Mouse (Mus musculus) CH12.LX (cell line): Measurements from ENCODE around the gene Insl5. TPM values are rescaled to one million over a fixed set of nuclear protein-coding genes. Genes with fewer than 3 reads are reported as not detected.

Experiments used
- DNase-seq: peaks from one replicate; pipeline ENCODE4 v3.0.0-alpha.2; 2013; ENCODE audit errors: extremely low read depth
- H3K27ac ChIP-seq: 2 replicates; pipeline ENCODE4 v1.5.1; 2012; ENCODE audit warnings: low read depth, mild to moderate bottlenecking, control low read depth, moderate library complexity; ENCODE audit not compliant: insufficient read depth
- H3K27me3 ChIP-seq: replicated peaks from 2 replicates; pipeline ENCODE3; 2012; ENCODE audit warnings: inconsistent platforms
- H3K36me3 ChIP-seq, 2 experiments: replicated peaks in 1 of 2; 2 replicates each; pipeline versions ENCODE3 to v1.6.1; 2012; ENCODE audit warnings: inconsistent platforms in 1 of 2, low read length in 1 of 2, mild to moderate bottlenecking in 1 of 2, mixed read lengths in 1 of 2, moderate library complexity in 1 of 2; ENCODE audit not compliant: control insufficient read depth in 1 of 2, insufficient read depth in 1 of 2
- H3K4me1 ChIP-seq, 2 experiments: 2 replicates each; pipeline ENCODE4 v1.6.1; 2012; ENCODE audit warnings: inconsistent platforms in 1 of 2, moderate library complexity in 1 of 2; ENCODE audit not compliant: insufficient read depth in 2 of 2, control insufficient read depth in 1 of 2
- H3K4me2 ChIP-seq: 2 replicates; pipeline ENCODE4 v1.6.1; 2012; ENCODE audit warnings: low read depth, mild to moderate bottlenecking, control low read depth; ENCODE audit not compliant: poor library complexity, insufficient read depth, severe bottlenecking
- H3K4me3 ChIP-seq, 3 experiments: fragments of 150-350 bp in 1 of 3; sonication (generic) in 1 of 3; replicated peaks in 1 of 3; 2 replicates each; pipeline versions ENCODE3 to v1.5.1; 2011 to 2012; ENCODE audit warnings: low read depth in 2 of 3, low read length in 2 of 3, mild to moderate bottlenecking in 2 of 3, moderate library complexity in 2 of 3, control low read depth in 1 of 3, improper control_type of control experiment in 1 of 3, inconsistent platforms in 1 of 3, mixed read lengths in 1 of 3; ENCODE audit not compliant: poor library complexity in 1 of 3
- H3K79me2 ChIP-seq: replicated peaks from 2 replicates; pipeline ENCODE4 v1.6.1; 2012; ENCODE audit warnings: mild to moderate bottlenecking, moderate library complexity; ENCODE audit not compliant: control insufficient read depth, poor library complexity, insufficient read depth, severe bottlenecking; ENCODE audit errors: extremely low read depth
- H3K9ac ChIP-seq: 2 replicates; pipeline ENCODE4 v1.6.1; 2012; ENCODE audit warnings: low read depth, mild to moderate bottlenecking, control low read depth, moderate library complexity; ENCODE audit not compliant: insufficient read depth
- H3K9me3 ChIP-seq: replicated peaks from 2 replicates; pipeline ENCODE3; 2012; ENCODE audit warnings: low read length, inconsistent platforms, mixed read lengths
- CHD1 ChIP-seq: IDR thresholded peaks from 2 replicates; pipeline ENCODE4 v1.6.1; 2012; ENCODE audit warnings: low read depth, low read length, improper control_type of control experiment, inconsistent platforms
- CTCF ChIP-seq, 2 experiments: IDR thresholded peaks in 1 of 2; conservative IDR thresholded peaks in 1 of 2; 2 replicates each; pipeline ENCODE4 v1.5.1; 2011 to 2012; ENCODE audit warnings: low read depth in 2 of 2, low read length in 2 of 2, improper control_type of control experiment in 1 of 2, inconsistent platforms in 1 of 2, mild to moderate bottlenecking in 1 of 2, moderate library complexity in 1 of 2
- E2F4 ChIP-seq: IDR thresholded peaks from 2 replicates; pipeline ENCODE4 v1.6.1; 2011; ENCODE audit warnings: low read depth, low read length, improper control_type of control experiment; ENCODE audit not compliant: insufficient replicate concordance
- ELF1 ChIP-seq: IDR thresholded peaks from 2 replicates; pipeline ENCODE4 v1.6.1; 2014; ENCODE audit warnings: low read depth, mild to moderate bottlenecking, inconsistent platforms, low read length, improper control_type of control experiment
- EP300 ChIP-seq: IDR thresholded peaks from 2 replicates; pipeline ENCODE4 v1.6.1; 2011; ENCODE audit warnings: low read length, improper control_type of control experiment
- HCFC1 ChIP-seq: IDR thresholded peaks from 2 replicates; pipeline ENCODE4 v1.6.1; 2012; ENCODE audit warnings: low read depth, mild to moderate bottlenecking, inconsistent platforms, low read length, improper control_type of control experiment
- IRF4 ChIP-seq: IDR thresholded peaks from 2 replicates; pipeline ENCODE4 v1.6.1; 2014; ENCODE audit warnings: low read depth, mild to moderate bottlenecking, inconsistent platforms, low read length, improper control_type of control experiment
- JUN ChIP-seq: IDR thresholded peaks from 2 replicates; pipeline ENCODE4 v1.6.1; 2011; ENCODE audit warnings: low read depth, mild to moderate bottlenecking, low read length, improper control_type of control experiment, moderate library complexity; ENCODE audit not compliant: insufficient read depth
- JUND ChIP-seq: conservative IDR thresholded peaks from 2 replicates; pipeline ENCODE4 v1.6.1; 2011; ENCODE audit warnings: low read depth, low read length, improper control_type of control experiment
- KAT2A ChIP-seq: IDR thresholded peaks from 2 replicates; pipeline ENCODE4 v1.6.1; 2012; ENCODE audit warnings: low read length, improper control_type of control experiment, inconsistent platforms; ENCODE audit not compliant: insufficient replicate concordance
- MAFK ChIP-seq: IDR thresholded peaks from 2 replicates; pipeline ENCODE4 v1.6.1; 2011; ENCODE audit warnings: low read length, improper control_type of control experiment; ENCODE audit not compliant: insufficient replicate concordance
- MAX ChIP-seq: IDR thresholded peaks from 2 replicates; pipeline ENCODE4 v1.6.1; 2011; ENCODE audit warnings: low read length, improper control_type of control experiment
- MEF2A ChIP-seq: IDR thresholded peaks from 2 replicates; pipeline ENCODE4 v1.6.1; 2014; ENCODE audit warnings: low read depth, mild to moderate bottlenecking, inconsistent platforms, low read length, improper control_type of control experiment, borderline replicate concordance
- MXI1 ChIP-seq: IDR thresholded peaks from 2 replicates; pipeline ENCODE4 v1.6.1; 2011; ENCODE audit warnings: mild to moderate bottlenecking, low read depth, low read length, improper control_type of control experiment
- NELFE ChIP-seq: IDR thresholded peaks from 2 replicates; pipeline ENCODE4 v1.6.1; 2011; ENCODE audit warnings: low read depth, low read length, improper control_type of control experiment
- POLR2A ChIP-seq: IDR thresholded peaks from 2 replicates; pipeline ENCODE4 v1.6.1; 2011; ENCODE audit warnings: low read depth, mild to moderate bottlenecking, improper control_type of control experiment, low read length
- POLR2AphosphoS2 ChIP-seq: IDR thresholded peaks from 2 replicates; pipeline ENCODE4 v1.6.1; 2011; ENCODE audit warnings: low read depth, low read length, improper control_type of control experiment
- SMC3 ChIP-seq: IDR thresholded peaks from 2 replicates; pipeline ENCODE4 v1.6.1; 2011; ENCODE audit warnings: low read depth, low read length, improper control_type of control experiment
- TBP ChIP-seq: conservative IDR thresholded peaks from 2 replicates; pipeline ENCODE4 v1.6.1; 2011; ENCODE audit warnings: low read depth, low read length, improper control_type of control experiment
- TCF12 ChIP-seq: IDR thresholded peaks from 2 replicates; pipeline ENCODE4 v1.6.1; 2014; ENCODE audit warnings: low read depth, mild to moderate bottlenecking, inconsistent platforms, low read length, improper control_type of control experiment
- ZC3H11A ChIP-seq: IDR thresholded peaks from 2 replicates; pipeline ENCODE4 v1.6.1; 2012; ENCODE audit warnings: low read depth, mild to moderate bottlenecking, inconsistent platforms, low read length, improper control_type of control experiment
- ZKSCAN1 ChIP-seq: IDR thresholded peaks from 2 replicates; pipeline ENCODE4 v1.6.1; 2012; ENCODE audit warnings: low read depth, inconsistent platforms, low read length, improper control_type of control experiment, borderline replicate concordance
- ZMIZ1 ChIP-seq: IDR thresholded peaks from 2 replicates; pipeline ENCODE4 v1.6.1; 2012; ENCODE audit warnings: low read depth, mild to moderate bottlenecking, inconsistent platforms, low read length, improper control_type of control experiment
- ZNF384 ChIP-seq: IDR thresholded peaks from 2 replicates; pipeline ENCODE4 v1.6.1; 2012; ENCODE audit warnings: low read depth, low read length, improper control_type of control experiment, inconsistent platforms
- dilution Hi-C: fragments of 300-500 bp; cut with MboI; formaldehyde crosslinking; loops from 2 replicates; pipeline ENCODE4 v1.14.3; 2020; ENCODE audit warnings: low sequenced_read_pairs; ENCODE audit not compliant: extremely low pct_unique_long_range_greater_than_20kb, extremely low pct_ligation_motif_present
- in situ Hi-C: fragments of 300-500 bp; cut with MboI; formaldehyde crosslinking; loops from 3 replicates; pipeline ENCODE4 v1.14.3; 2019; ENCODE audit warnings: low sequenced_read_pairs, low pct_ligation_motif_present, low pct_unique_long_range_greater_than_20kb, mixed read lengths
- polyA plus RNA-seq: library from polyadenylated mRNA; unstranded; fragments of >175 nt; gene quantifications from 2 replicates; pipeline ENCODE4 v1.2.1, GENCODE M21; 2012; ENCODE audit warnings: low read depth; ENCODE audit not compliant: insufficient read length
- total RNA-seq, 2 experiments: library from RNA; depleted of rRNA; stranded (reverse); fragments of 300-350 nt in 1 of 2; fragments of >200 nt in 1 of 2; gene quantifications; 2 replicates each; pipeline ENCODE4 v1.2.3; 2012 to 2014

Insl5 gene
- total RNA-seq (2012; rRNA removed) = not detected in 2 replicates
- not detected in 2 replicates for total RNA-seq (2014; rRNA removed)
- not detected in 2 replicates for polyA plus RNA-seq

GRCm38 (mm10) chr4:103026621-103027020, at the start of gene Insl5:
TSS of gene Insl5 (minus strand) at chr4:103026842.
- Histone ChIP-seq H3K36me3 (no peaks in the 10 kb centered on the region), H3K9me3 (no peaks in the 10 kb centered on the region), H3K9ac (no peak within 1 kb of the TSS), H3K79me2 (no peaks in the 10 kb centered on the region), H3K27me3 (no peaks in the 10 kb centered on the region), H3K27ac (no peak within 1 kb of the TSS), H3K4me3 (no peak within 1 kb of the TSS), H3K4me2 (no peak within 1 kb of the TSS), H3K4me1 (peaks cover 0 to 4% of the 10 kb centered on the region in 2 experiments; a peak in 1 of 4 replicates)
- dilution Hi-C loops = no loop called here
- TF ChIP-seq MXI1 (no peak), SMC3 (no peak), IRF4 (no peak), EP300 (no peak), JUND (no peak), ELF1 (no peak), MEF2A (no peak), KAT2A (no peak), ZKSCAN1 (no peak), MAX (no peak), TBP (no peak), JUN (no peak), ZC3H11A (no peak), ZMIZ1 (no peak)
- DNase-seq = no peak
- in situ Hi-C loops = no loop called here

- H3K4me1 ChIP-seq = no peaks in the 10 kb centered on the region
- no peak overlapping the region for H3K4me3 ChIP-seq
- TF ChIP-seq E2F4 (no peak), JUND (no peak), MXI1 (no peak), HCFC1 (no peak), CTCF (conservative IDR thresholded peaks at IDR 0.05 in 1 of 2, IDR thresholded peaks at IDR 0.05 in 1 of 2; ENCODE audit: low read depth in 2 of 2, low read length in 2 of 2) (no peak), MAFK (no peak), POLR2A (no peak), TBP (no peak), ZNF384 (no peak), ZMIZ1 (no peak), POLR2AphosphoS2 (no peak), TCF12 (no peak), ZC3H11A (no peak), NELFE (no peak), KAT2A (no peak), CHD1 (no peak)
- no peak for DNase-seq
- no peaks in the 10 kb centered on the region for H3K36me3 ChIP-seq
- no peaks in the 10 kb centered on the region for H3K27me3 ChIP-seq
- H3K9me3 ChIP-seq = no peaks in the 10 kb centered on the region
- in situ Hi-C loops = no loop called here
- dilution Hi-C loops = no loop called here
- H3K9ac ChIP-seq = no peak overlapping the region
- H3K79me2 ChIP-seq = no peaks in the 10 kb centered on the region
- no peak overlapping the region for H3K4me2 ChIP-seq
- H3K27ac ChIP-seq = no peak overlapping the region
Observed at GRCm38 (mm10) chr4:103070631-103071030, 44.0 kb upstream of the Insl5 start.
